Mouse (Mus musculus) liver, embryonic 11.5 days (tissue): Measurements from ENCODE around the gene Plxnd1. TPM values are rescaled to one million over a fixed set of nuclear protein-coding genes. Genes with fewer than 3 reads are reported as not detected.

ENCODE experiments used
- ATAC-seq: fragments of 200-750 bp; cut with Nextera tagmentation; replicated peaks from 2 replicates; pipeline ENCODE4 v1.8.0; 2017; ENCODE audit warnings: moderate number of reproducible peaks, mild to moderate bottlenecking, moderate TSS enrichment, moderate library complexity; ENCODE audit not compliant: low FRiP score
- DNase-seq: peaks from one replicate; pipeline ENCODE4 v3.0.0-alpha.2; 2017; ENCODE audit warnings: low spot score
- H3K27ac ChIP-seq: fragments of 300-500 bp; sonication (generic); 2 replicates; pipeline ENCODE4 v1.5.1; 2014; ENCODE audit warnings: mild to moderate bottlenecking, low read depth, low read length, control low read depth
- H3K27me3 ChIP-seq: fragments of 300-500 bp; sonication (generic); replicated peaks from 2 replicates; pipeline ENCODE4 v1.6.1; 2014; ENCODE audit warnings: low read length, mixed read lengths; ENCODE audit not compliant: control insufficient read depth, insufficient read depth
- H3K36me3 ChIP-seq: fragments of 300-500 bp; sonication (generic); 2 replicates; pipeline ENCODE4 v1.6.1; 2014; ENCODE audit warnings: mild to moderate bottlenecking, low read length, moderate library complexity, mixed read lengths; ENCODE audit not compliant: control insufficient read depth, insufficient read depth
- H3K4me1 ChIP-seq: fragments of 300-500 bp; sonication (generic); replicated peaks from 2 replicates; pipeline ENCODE4 v1.6.1; 2014; ENCODE audit warnings: low read length, mixed read lengths; ENCODE audit not compliant: control insufficient read depth, insufficient read depth
- H3K4me2 ChIP-seq: fragments of 300-500 bp; sonication (generic); 2 replicates; pipeline ENCODE4 v1.6.1; 2014; ENCODE audit warnings: mild to moderate bottlenecking, control low read depth, moderate library complexity
- H3K4me3 ChIP-seq: fragments of 300-500 bp; sonication (generic); 2 replicates; pipeline ENCODE4 v1.5.1; 2014; ENCODE audit warnings: low read depth, low read length, control low read depth
- H3K9ac ChIP-seq: fragments of 300-500 bp; sonication (generic); 2 replicates; pipeline ENCODE4 v1.6.1; 2014; ENCODE audit warnings: low read depth, low read length, control low read depth
- H3K9me3 ChIP-seq: fragments of 300-500 bp; sonication (generic); 2 replicates; pipeline ENCODE4 v1.6.1; 2016; ENCODE audit warnings: low read length, inconsistent platforms, mixed read lengths; ENCODE audit not compliant: control insufficient read depth
- WGBS: fragments of 180-500 bp; shearing (Covaris S2); extraction: QIAGEN DNeasy Blood & Tissue Kit; methylation state at CpG from one replicate; pipeline ENCODE4 v1.1.7; 2014; 5-methylcytosine and 5-hydroxymethylcytosine counted together
- polyA plus RNA-seq: library from polyadenylated mRNA; unstranded; fragments of >200 nt; fragmentation: Nextera tagmentation; extraction: Ambion mirVana; gene quantifications from 2 replicates; pipeline ENCODE4 v1.2.1, GENCODE M21; 2014

Gene Plxnd1
- polyA plus RNA-seq, 1 experiment from 2014 or later: 27.8 TPM

- WGBS: 56% methylated on average over 23 of the region's 23 CpGs
- Histone ChIP-seq H3K27me3 (no peaks in the 10 kb centered on the region), H3K27ac (no peak overlapping the region), H3K4me1 (peaks cover 2% of the 10 kb centered on the region; the same call in 1 of the 2 replicates), H3K36me3 (peaks cover 8% of the 10 kb centered on the region), H3K4me3 (no peak overlapping the region), H3K4me2 (no peak overlapping the region), H3K9me3 (no peaks in the 10 kb centered on the region), H3K9ac (no peak overlapping the region)
- ATAC-seq (no peak), DNase-seq (no peak)
These were observed 32.2 kb downstream of the Plxnd1 start for GRCm38 (mm10) chr6:115962439-115963085.

GRCm38 (mm10) chr6:115961743-115962142, 33.1 kb downstream of the Plxnd1 start:
- Histone ChIP-seq H3K27me3 (no peaks in the 10 kb centered on the region), H3K4me2 (no peak overlapping the region), H3K4me3 (no peak overlapping the region), H3K9me3 (no peaks in the 10 kb centered on the region), H3K36me3 (peaks cover 6% of the 10 kb centered on the region; the same call in 1 of the 2 replicates), H3K4me1 (peaks cover 9% of the 10 kb centered on the region), H3K27ac (no peak overlapping the region), H3K9ac (no peak overlapping the region)
- ATAC-seq (no peak), DNase-seq (no peak)
- 84% methylated on average over 3 of the region's 3 CpGs for WGBS

DNA sequence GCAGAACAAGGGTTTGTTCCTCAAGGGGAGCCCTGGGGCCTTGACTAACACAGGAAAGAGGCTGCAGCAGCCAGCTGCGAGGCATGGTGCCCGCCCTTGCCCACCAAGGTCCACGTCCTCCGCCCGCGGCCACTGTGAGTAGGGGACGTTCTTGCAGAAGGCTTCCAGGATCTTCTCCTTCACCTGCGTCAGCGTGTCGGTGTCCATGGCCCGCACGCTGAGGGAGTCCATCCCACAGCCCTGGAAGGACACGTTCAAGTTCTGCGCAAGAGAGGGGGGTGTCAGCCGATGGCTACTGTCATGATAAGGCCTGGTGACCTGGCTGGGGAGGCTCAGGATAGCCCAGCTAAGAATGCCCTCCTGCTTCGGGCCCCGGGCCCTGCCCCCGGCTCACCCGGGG, 34.5 kb downstream of the Plxnd1 start:
- Histone ChIP-seq H3K4me2 (no peak overlapping the region), H3K27me3 (no peaks in the 10 kb centered on the region), H3K9me3 (no peaks in the 10 kb centered on the region), H3K4me3 (no peak overlapping the region), H3K4me1 (peaks cover 9% of the 10 kb centered on the region), H3K27ac (no peak overlapping the region), H3K9ac (no peak overlapping the region), H3K36me3 (peaks cover 3% of the 10 kb centered on the region; the same call in 1 of the 2 replicates)
- DNase-seq (no peak), ATAC-seq (no peak)
- WGBS: 93% methylated on average over 19 of the region's 19 CpGs

DNA sequence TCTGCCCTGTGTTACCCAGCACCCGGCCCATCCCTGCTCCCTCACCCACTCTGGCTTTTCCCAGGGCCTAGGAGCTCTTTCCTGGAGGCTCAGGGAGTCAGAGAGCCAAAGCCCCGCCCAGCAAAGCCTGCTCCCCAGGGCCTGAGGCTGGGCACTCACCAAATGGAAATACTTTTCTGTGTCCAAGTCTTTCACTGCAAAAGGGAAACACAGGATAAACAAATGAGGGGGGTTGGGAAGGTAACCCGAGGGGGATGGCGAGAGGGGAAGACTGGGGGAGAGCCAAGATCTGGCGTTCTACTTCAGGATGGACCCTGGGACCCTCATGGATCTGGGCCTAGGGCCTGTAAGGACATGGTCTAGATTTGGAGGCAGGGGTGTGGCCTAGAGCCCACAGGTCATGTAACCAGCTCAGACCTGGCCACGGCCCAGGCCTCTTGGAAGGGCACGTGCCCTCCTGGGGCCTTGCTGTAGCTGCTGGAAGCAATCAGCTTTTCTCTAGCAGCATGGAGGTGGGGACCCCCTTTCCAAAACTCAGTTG, 35.6 kb downstream of the Plxnd1 start:
- Histone ChIP-seq H3K9me3 (no peaks in the 10 kb centered on the region), H3K4me3 (no peak overlapping the region), H3K27me3 (no peaks in the 10 kb centered on the region), H3K4me1 (peaks cover 9% of the 10 kb centered on the region), H3K4me2 (no peak overlapping the region), H3K27ac (no peak overlapping the region), H3K9ac (no peak overlapping the region), H3K36me3 (peaks cover 3% of the 10 kb centered on the region; the same call in 1 of the 2 replicates)
- no peak for ATAC-seq
- WGBS: 77% methylated on average over 7 of the region's 7 CpGs
- no peak for DNase-seq

- 85% methylated on average over 9 of the region's 9 CpGs for WGBS
- Histone ChIP-seq H3K9ac (no peak overlapping the region), H3K27me3 (no peaks in the 10 kb centered on the region), H3K27ac (no peak overlapping the region), H3K9me3 (no peaks in the 10 kb centered on the region), H3K4me1 (peaks cover 9% of the 10 kb centered on the region), H3K4me2 (no peak overlapping the region), H3K4me3 (no peak overlapping the region), H3K36me3 (peaks cover 3% of the 10 kb centered on the region; the same call in 1 of the 2 replicates)
- ATAC-seq: no peak
- no peak for DNase-seq
These were observed 36.4 kb downstream of the Plxnd1 start for GRCm38 (mm10) chr6:115958445-115958844.

GRCm38 (mm10) chr6:115957681-115958080, 37.1 kb downstream of the Plxnd1 start:
- no peaks in the 10 kb centered on the region for H3K9me3 ChIP-seq
- no peaks in the 10 kb centered on the region for H3K27me3 ChIP-seq
- H3K4me3 ChIP-seq: no peak overlapping the region
- H3K4me2 ChIP-seq: no peak overlapping the region
- H3K9ac ChIP-seq: no peak overlapping the region
- H3K36me3 ChIP-seq: peaks cover 3% of the 10 kb centered on the region; the same call in 1 of the 2 replicates
- WGBS: 63% methylated on average over 6 of the region's 6 CpGs
- no peak for ATAC-seq
- no peak for DNase-seq
- no peak overlapping the region for H3K27ac ChIP-seq
- H3K4me1 ChIP-seq: peaks cover 9% of the 10 kb centered on the region

DNA sequence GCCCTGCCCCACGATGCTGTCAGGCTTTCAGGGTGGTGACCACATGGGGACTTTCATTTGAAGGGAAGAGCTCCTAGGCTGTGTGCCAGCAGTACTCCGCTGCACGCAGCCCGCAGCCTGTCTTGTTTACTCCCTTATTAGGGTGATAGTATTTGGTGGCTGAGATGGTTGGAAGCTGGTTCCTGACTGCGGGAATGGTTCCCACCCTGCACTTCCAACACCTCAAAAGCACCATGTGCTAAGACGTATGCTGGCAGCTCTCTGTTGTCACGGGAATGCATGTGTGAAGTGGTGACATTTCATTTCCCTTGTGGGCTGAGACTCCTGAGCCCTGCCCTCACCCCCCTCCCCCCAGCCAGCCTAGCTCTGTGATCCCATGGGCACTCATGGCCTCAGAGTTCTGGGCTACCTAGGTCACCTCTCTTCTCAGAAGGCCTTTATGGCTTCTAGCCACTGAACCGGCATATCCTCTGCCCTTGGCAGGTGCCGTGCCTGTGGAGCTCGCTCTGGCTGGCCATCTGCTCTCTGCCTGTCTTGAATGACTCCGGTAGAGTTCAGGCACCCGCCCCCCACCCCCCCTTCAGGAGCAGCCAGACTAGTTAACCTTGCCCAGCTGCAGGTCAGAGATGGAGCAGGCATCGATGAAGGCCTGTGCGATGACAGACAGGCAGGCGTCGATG, 37.7 kb downstream of the Plxnd1 start:
- DNase-seq: no peak
- ATAC-seq: no peak
- Histone ChIP-seq H3K27me3 (no peaks in the 10 kb centered on the region), H3K36me3 (peaks cover 3% of the 10 kb centered on the region; the same call in 1 of the 2 replicates), H3K9ac (no peak overlapping the region), H3K4me2 (no peak overlapping the region), H3K27ac (no peak overlapping the region), H3K4me3 (no peak overlapping the region), H3K9me3 (no peaks in the 10 kb centered on the region), H3K4me1 (peaks cover 9% of the 10 kb centered on the region)
- 63% methylated on average over 16 of the region's 16 CpGs for WGBS

DNA sequence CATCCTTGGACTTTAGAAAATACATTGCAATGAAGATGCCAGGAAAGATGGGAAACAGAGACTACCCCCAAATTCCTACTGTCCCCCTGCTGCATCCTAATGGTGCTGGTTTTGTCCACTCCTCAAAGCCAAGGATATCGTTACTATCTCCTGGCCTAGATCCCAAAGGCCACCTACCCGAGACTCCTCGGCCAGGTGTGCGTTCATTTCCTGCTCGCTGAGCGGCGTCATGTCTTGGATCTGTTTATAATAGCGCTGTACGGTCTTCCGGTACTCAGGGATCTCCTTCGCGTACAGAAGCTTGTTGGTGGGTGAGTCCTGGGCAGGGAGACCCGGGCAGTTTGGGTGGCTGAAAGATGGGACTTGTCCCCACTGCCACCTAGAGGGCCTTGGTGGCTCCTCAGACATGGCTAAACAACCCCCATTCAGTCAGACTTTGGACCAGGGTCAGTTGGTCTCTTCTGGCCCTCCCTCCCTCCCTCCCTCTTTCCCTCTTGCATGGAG, 38.3 kb downstream of the Plxnd1 start:
- Histone ChIP-seq H3K9me3 (no peaks in the 10 kb centered on the region), H3K27ac (no peak overlapping the region), H3K27me3 (no peaks in the 10 kb centered on the region), H3K4me3 (no peak overlapping the region), H3K4me1 (peaks cover 9% of the 10 kb centered on the region), H3K36me3 (peaks cover 3% of the 10 kb centered on the region; the same call in 1 of the 2 replicates), H3K4me2 (no peak overlapping the region), H3K9ac (no peak overlapping the region)
- 84% methylated on average over 13 of the region's 13 CpGs for WGBS
- no peak for DNase-seq
- no peak for ATAC-seq
